Mouse (Mus musculus): ENCODE measurements at regions not wholly inside any gene's neighbourhood (a gene's known extent, or its start where the extent isn't known, plus 50 kb on each side); places are given as distances from the start of the nearest gene placed in this dataset.

DNA sequence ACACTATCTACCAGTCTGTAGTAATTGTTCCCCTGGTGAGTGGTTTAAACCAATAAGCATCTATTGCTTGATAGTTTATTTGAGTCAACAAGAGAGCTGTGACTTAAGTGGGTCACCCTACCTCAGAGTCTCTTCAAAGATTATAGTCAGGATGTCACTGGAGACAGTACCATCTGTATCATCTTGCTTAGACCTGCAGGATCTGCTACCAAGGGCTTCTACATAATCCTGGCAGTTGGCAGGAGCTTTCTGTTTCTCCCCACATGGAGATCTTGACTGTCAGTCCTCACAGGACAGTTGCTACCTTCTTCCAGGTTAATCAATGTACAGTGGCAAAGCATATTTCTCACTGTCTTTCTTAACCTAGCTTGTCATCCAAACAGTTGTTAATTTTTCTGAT, 414.9 kb upstream of the Dcn start:
- TF ChIP-seq CTCF (IDR thresholded peaks at IDR 0.05; ENCODE audit: extremely low read depth, insufficient read depth, insufficient read length, insufficient replicate concordance) (no peak), POLR2A (IDR thresholded peaks at IDR 0.05; ENCODE audit: low read depth, low read length) (no peak)
